Mouse (Mus musculus) lung, embryonic 16.5 days (tissue): ENCODE measurements around the gene Slc3a1. TPM values are rescaled to one million over a fixed set of nuclear protein-coding genes. Genes with fewer than 3 reads are reported as not detected.

Experiments used
- ATAC-seq: fragments of 200-750 bp; cut with Nextera tagmentation; 2 replicates; pipeline ENCODE4 v1.8.0; 2017; ENCODE audit warnings: low read depth, mild to moderate bottlenecking, moderate library complexity
- H3K27ac ChIP-seq: fragments of 300-500 bp; sonication (generic); 2 replicates; pipeline ENCODE4 v1.5.1; 2014; ENCODE audit warnings: mild to moderate bottlenecking, control low read depth, low read length
- H3K27me3 ChIP-seq: fragments of 300-500 bp; sonication (generic); 2 replicates; pipeline ENCODE4 v1.6.1; 2014; ENCODE audit warnings: low read depth, low read length, mixed read lengths; ENCODE audit not compliant: control insufficient read depth, insufficient read depth
- H3K36me3 ChIP-seq: fragments of 300-500 bp; sonication (generic); 2 replicates; pipeline ENCODE4 v1.6.1; 2014; ENCODE audit warnings: low read length; ENCODE audit not compliant: control insufficient read depth, insufficient read depth
- H3K4me1 ChIP-seq: fragments of 300-500 bp; sonication (generic); replicated peaks from 2 replicates; pipeline ENCODE4 v1.6.1; 2014; ENCODE audit warnings: low read length, mixed read lengths; ENCODE audit not compliant: control insufficient read depth, insufficient read depth
- H3K4me2 ChIP-seq: fragments of 300-500 bp; sonication (generic); 2 replicates; pipeline ENCODE4 v1.6.1; 2014; ENCODE audit warnings: low read depth, low read length, control low read depth
- H3K4me3 ChIP-seq: fragments of 300-500 bp; sonication (generic); 2 replicates; pipeline ENCODE4 v1.5.1; 2014; ENCODE audit warnings: mild to moderate bottlenecking, low read length, control low read depth
- H3K9ac ChIP-seq: fragments of 300-500 bp; sonication (generic); 2 replicates; pipeline ENCODE4 v1.6.1; 2014; ENCODE audit warnings: low read length, control low read depth
- H3K9me3 ChIP-seq: fragments of 300-500 bp; sonication (generic); 2 replicates; pipeline ENCODE4 v1.6.1; 2016; ENCODE audit warnings: low read length; ENCODE audit not compliant: control insufficient read depth
- WGBS: fragments of 180-500 bp; shearing (Covaris S2); extraction: QIAGEN DNeasy Blood & Tissue Kit; methylation state at CpG from one replicate; pipeline ENCODE4 v1.1.7; 2014; 5-methylcytosine and 5-hydroxymethylcytosine counted together
- polyA plus RNA-seq: library from polyadenylated mRNA; unstranded; fragments of >200 nt; fragmentation: Nextera tagmentation; extraction: Ambion mirVana; gene quantifications from 2 replicates; pipeline ENCODE4 v1.2.1, GENCODE M21; 2015

Slc3a1 gene
- polyA plus RNA-seq, 1 experiment from 2014 or later = not detected

GRCm38 (mm10) chr17:85027247-85027646 is 929 bp upstream of the Slc3a1 start:
- ATAC-seq = 0 out of 2 replicates have a peak, but pooled peaks have one; percentile 55
- Histone ChIP-seq H3K27me3 (no peaks in the 10 kb centered on the region), H3K27ac (no peak overlapping the region), H3K4me1 (no peaks in the 10 kb centered on the region; the same call in 1 of the 2 replicates), H3K36me3 (no peaks in the 10 kb centered on the region), H3K9ac (no peak overlapping the region), H3K4me2 (no peak overlapping the region), H3K9me3 (no peaks in the 10 kb centered on the region), H3K4me3 (no peak overlapping the region)
- 43% methylated on average over 3 of the region's 3 CpGs for WGBS

DNA sequence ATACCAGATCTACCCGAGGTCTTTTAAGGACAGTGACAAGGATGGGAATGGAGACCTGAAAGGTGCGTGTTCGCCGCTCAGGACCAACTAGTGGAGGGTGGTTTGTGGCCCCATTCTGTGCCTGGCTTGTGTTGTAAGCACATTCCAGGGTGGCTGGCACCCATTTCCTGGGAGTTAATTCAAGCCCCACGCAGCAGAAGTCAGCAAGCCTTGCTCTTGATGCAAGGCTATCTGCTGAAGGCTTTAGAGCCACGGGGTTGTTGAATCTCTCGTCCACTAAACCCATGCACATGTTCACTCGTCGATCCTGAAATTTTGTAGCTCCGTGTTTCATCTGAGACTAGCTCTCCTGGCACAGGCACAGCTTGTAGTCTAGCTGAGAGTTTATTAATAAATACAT is 621 bp downstream of the Slc3a1 start:
- no peaks in the 10 kb centered on the region for H3K36me3 ChIP-seq
- ATAC-seq = no peak
- H3K27me3 ChIP-seq = no peaks in the 10 kb centered on the region
- no peaks in the 10 kb centered on the region; the same call in 1 of the 2 replicates for H3K4me1 ChIP-seq
- H3K9me3 ChIP-seq = no peaks in the 10 kb centered on the region
- 88% methylated on average over 10 of the region's 10 CpGs for WGBS
- no peak overlapping the region for H3K9ac ChIP-seq
- H3K4me3 ChIP-seq = no peak overlapping the region
- H3K4me2 ChIP-seq = no peak overlapping the region
- no peak overlapping the region for H3K27ac ChIP-seq

DNA sequence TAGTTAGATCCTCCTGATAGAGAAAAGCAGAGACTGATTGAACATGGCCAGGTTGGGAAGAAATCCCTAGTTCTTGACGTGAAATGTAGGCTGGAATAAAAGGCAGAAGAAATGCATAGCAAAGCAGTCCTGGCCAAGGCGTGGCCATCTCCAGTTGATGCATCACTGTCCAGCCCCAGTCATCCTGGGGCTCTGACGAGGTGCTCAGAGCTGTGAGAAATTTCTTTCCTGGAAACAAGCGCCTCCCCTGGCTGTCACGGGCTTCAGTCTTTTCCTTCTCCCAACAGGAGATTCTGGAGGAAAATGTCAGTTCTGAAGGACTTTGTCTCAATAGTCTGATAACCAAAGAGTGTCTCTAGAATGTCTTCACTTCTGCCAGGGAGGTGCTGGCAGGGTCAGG is 2.5 kb downstream of the Slc3a1 start:
- H3K9ac ChIP-seq = no peak overlapping the region
- H3K36me3 ChIP-seq = no peaks in the 10 kb centered on the region
- H3K4me2 ChIP-seq = no peak overlapping the region
- 53% methylated on average over 5 of the region's 5 CpGs for WGBS
- no peak overlapping the region for H3K27ac ChIP-seq
- H3K9me3 ChIP-seq = no peaks in the 10 kb centered on the region
- ATAC-seq = no peak
- no peaks in the 10 kb centered on the region; the same call in 1 of the 2 replicates for H3K4me1 ChIP-seq
- no peaks in the 10 kb centered on the region for H3K27me3 ChIP-seq
- H3K4me3 ChIP-seq = no peak overlapping the region

DNA sequence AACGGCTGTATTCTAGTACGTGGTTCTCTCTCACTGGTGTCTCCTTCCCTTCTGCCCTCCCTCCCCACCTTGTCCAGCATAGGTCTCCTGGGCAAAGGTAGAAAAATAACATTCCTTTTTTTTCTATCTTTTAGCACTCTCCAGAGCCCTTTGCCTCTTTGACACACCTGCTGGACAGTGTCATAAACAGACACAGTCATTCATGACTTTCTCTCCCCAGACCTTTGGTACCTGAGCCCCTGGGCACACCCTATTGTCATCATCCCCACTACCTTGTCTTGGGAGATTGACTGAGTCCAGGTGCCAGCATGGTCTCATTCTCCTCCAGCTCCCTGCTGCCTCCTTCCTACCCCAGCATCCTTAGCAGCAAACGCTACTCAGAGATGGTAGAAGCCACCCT is 4.9 kb downstream of the Slc3a1 start:
- Histone ChIP-seq H3K4me2 (no peak overlapping the region), H3K9ac (no peak overlapping the region), H3K4me3 (no peak overlapping the region), H3K4me1 (no peaks in the 10 kb centered on the region; the same call in 1 of the 2 replicates), H3K36me3 (no peaks in the 10 kb centered on the region), H3K9me3 (no peaks in the 10 kb centered on the region), H3K27ac (no peak overlapping the region), H3K27me3 (no peaks in the 10 kb centered on the region)
- 80% methylated on average over 3 of the region's 3 CpGs for WGBS
- no peak for ATAC-seq

GRCm38 (mm10) chr17:85034068-85034467 is 5.9 kb downstream of the Slc3a1 start:
- WGBS = 32% methylated on average over 11 of the region's 11 CpGs
- no peak for ATAC-seq
- no peaks in the 10 kb centered on the region for H3K27me3 ChIP-seq
- no peaks in the 10 kb centered on the region for H3K36me3 ChIP-seq
- H3K27ac ChIP-seq = no peak overlapping the region
- H3K4me1 ChIP-seq = no peaks in the 10 kb centered on the region; the same call in 1 of the 2 replicates
- no peak overlapping the region for H3K4me2 ChIP-seq
- no peak overlapping the region for H3K4me3 ChIP-seq
- no peak overlapping the region for H3K9ac ChIP-seq
- H3K9me3 ChIP-seq = no peaks in the 10 kb centered on the region

DNA sequence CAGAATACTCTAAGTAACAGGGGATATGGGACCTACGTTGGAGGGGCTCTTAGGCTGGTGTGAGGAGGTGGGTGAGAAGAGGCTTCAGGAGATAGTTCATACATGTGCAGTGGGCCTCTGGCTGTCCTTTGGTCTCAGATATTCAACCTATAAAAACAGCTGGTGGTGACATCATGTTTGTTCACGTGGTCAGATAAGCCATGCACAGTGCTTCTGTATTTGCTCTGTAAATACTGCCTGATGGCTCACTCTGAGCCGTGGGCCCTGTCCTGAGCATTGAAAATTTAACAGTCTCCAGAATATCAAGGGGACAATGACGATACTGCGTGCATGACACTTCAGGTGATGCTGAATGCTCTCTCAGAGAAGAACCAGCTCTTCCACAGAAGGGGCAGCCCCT is 9.7 kb downstream of the Slc3a1 start:
- no peak overlapping the region for H3K27ac ChIP-seq
- H3K4me2 ChIP-seq = no peak overlapping the region
- no peaks in the 10 kb centered on the region for H3K9me3 ChIP-seq
- no peak for ATAC-seq
- H3K4me1 ChIP-seq = no peaks in the 10 kb centered on the region; the same call in 1 of the 2 replicates
- H3K9ac ChIP-seq = no peak overlapping the region
- H3K36me3 ChIP-seq = no peaks in the 10 kb centered on the region
- 49% methylated on average over 5 of the region's 5 CpGs for WGBS
- no peak overlapping the region for H3K4me3 ChIP-seq
- no peaks in the 10 kb centered on the region for H3K27me3 ChIP-seq

DNA sequence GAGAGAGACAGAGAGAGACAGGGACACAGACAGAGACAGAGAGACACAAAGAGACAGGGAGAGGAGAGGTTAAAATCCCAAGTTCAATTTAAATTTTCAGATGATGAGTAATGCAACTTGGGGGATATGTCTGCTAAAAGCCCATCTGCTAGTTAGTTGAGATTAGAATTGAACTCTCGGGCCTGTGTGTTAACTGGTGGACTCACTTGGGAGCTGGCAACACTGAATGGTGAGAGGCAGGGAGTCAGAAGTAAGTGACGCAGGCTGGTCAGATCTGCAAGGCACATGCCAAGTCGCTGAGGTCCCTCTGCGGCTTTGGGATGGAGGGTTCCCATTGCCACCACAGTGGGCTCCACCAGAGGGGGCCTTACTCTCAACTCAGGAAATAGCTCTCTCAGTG is 10.1 kb downstream of the Slc3a1 start:
- no peak overlapping the region for H3K4me2 ChIP-seq
- 92% methylated on average over 4 of the region's 4 CpGs for WGBS
- H3K27me3 ChIP-seq = no peaks in the 10 kb centered on the region
- no peak overlapping the region for H3K4me3 ChIP-seq
- no peak overlapping the region for H3K9ac ChIP-seq
- no peak for ATAC-seq
- no peak overlapping the region for H3K27ac ChIP-seq
- no peaks in the 10 kb centered on the region for H3K9me3 ChIP-seq
- H3K36me3 ChIP-seq = no peaks in the 10 kb centered on the region
- no peaks in the 10 kb centered on the region; the same call in 1 of the 2 replicates for H3K4me1 ChIP-seq

GRCm38 (mm10) chr17:85038761-85039160 is 10.6 kb downstream of the Slc3a1 start:
- WGBS = 93% methylated on average over 5 of the region's 5 CpGs
- H3K9me3 ChIP-seq = no peaks in the 10 kb centered on the region
- no peak overlapping the region for H3K9ac ChIP-seq
- H3K27me3 ChIP-seq = no peaks in the 10 kb centered on the region
- no peak overlapping the region for H3K4me3 ChIP-seq
- H3K4me1 ChIP-seq = no peaks in the 10 kb centered on the region; the same call in 1 of the 2 replicates
- H3K36me3 ChIP-seq = no peaks in the 10 kb centered on the region
- H3K27ac ChIP-seq = no peak overlapping the region
- no peak overlapping the region for H3K4me2 ChIP-seq
- ATAC-seq = no peak

- Histone ChIP-seq H3K36me3 (no peaks in the 10 kb centered on the region), H3K27me3 (no peaks in the 10 kb centered on the region), H3K27ac (no peak overlapping the region), H3K4me2 (no peak overlapping the region), H3K4me1 (no peaks in the 10 kb centered on the region), H3K4me3 (no peak overlapping the region), H3K9me3 (no peaks in the 10 kb centered on the region), H3K9ac (no peak overlapping the region)
- WGBS = 42% methylated on average over 7 of the region's 7 CpGs
- 0 out of 2 replicates have a peak, but pooled peaks have one; percentile 28 for ATAC-seq
Observed at GRCm38 (mm10) chr17:85040913-85041312, 12.7 kb downstream of the Slc3a1 start.

GRCm38 (mm10) chr17:85042419-85042818 is 14.2 kb downstream of the Slc3a1 start:
- Histone ChIP-seq H3K36me3 (no peaks in the 10 kb centered on the region), H3K27me3 (no peaks in the 10 kb centered on the region), H3K4me1 (no peaks in the 10 kb centered on the region), H3K27ac (0 out of 2 replicates have a peak overlapping the region, but pooled peaks have one; percentile 10), H3K4me2 (no peak overlapping the region), H3K9ac (no peak overlapping the region), H3K9me3 (no peaks in the 10 kb centered on the region), H3K4me3 (no peak overlapping the region)
- peak; percentile 66; the same call in 1 of the 2 replicates for ATAC-seq
- 45% methylated on average over 6 of the region's 6 CpGs for WGBS
